Mouse (Mus musculus) brain, embryonic 14.5 days (tissue): Measurements from ENCODE around the gene Dlx5.

Source experiments
- CTCF ChIP-seq: fragments of 200-500 bp; IDR thresholded peaks from 2 replicates; pipeline ENCODE4 v1.5.1; 2012; ENCODE audit warnings: inconsistent platforms, mild to moderate bottlenecking, moderate library complexity, borderline replicate concordance; ENCODE audit not compliant: insufficient read depth, insufficient read length; ENCODE audit errors: extremely low read depth
- POLR2A ChIP-seq: fragments of 200-500 bp; IDR thresholded peaks from 2 replicates; pipeline ENCODE4 v1.6.1; 2012; ENCODE audit warnings: mild to moderate bottlenecking, inconsistent platforms, borderline replicate concordance; ENCODE audit not compliant: poor library complexity, insufficient read depth, insufficient read length, severe bottlenecking; ENCODE audit errors: extremely low read depth

DNA sequence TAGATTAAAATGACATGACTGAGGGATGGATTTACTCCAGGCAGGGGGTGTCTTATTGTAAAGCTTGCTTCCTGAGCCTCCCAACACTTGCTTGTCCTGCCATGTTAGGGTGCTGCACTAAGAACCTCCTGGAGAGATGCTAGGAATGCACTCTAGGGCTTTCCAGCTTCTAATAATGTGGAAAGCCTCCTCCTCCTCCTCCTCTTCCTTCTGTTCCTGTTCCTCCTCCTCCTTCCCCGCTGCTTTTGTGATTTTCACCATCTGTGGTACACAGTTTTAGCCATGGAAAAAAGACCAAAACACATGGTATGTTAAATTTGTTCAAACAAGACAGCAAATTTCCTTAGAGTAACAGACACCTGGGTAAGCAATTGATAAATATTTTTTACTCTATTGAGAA is 43.4 kb upstream of the Dlx5 start:
- TF ChIP-seq POLR2A (no peak), CTCF (no peak)
